Mouse (Mus musculus): ENCODE results near the gene Milr1.

Milr1 gene

GRCm38 (mm10) chr11:106812410-106813136 is 61.5 kb downstream of the Milr1 start:
- DNase-seq (ENCODE audit: low read depth): no peak

- no peak for DNase-seq (ENCODE audit: low read depth)
These were observed 63.7 kb downstream of the Milr1 start for GRCm38 (mm10) chr11:106814601-106815320.

GRCm38 (mm10) chr11:106815331-106815730 is 64.3 kb downstream of the Milr1 start:
- no peak for DNase-seq (ENCODE audit: low read depth)

GRCm38 (mm10) chr11:106815761-106816160 is 64.7 kb downstream of the Milr1 start:
- DNase-seq (ENCODE audit: low read depth): no peak

- DNase-seq (ENCODE audit: low read depth): no peak
These were observed 65.3 kb downstream of the Milr1 start for GRCm38 (mm10) chr11:106816316-106816715.

DNA sequence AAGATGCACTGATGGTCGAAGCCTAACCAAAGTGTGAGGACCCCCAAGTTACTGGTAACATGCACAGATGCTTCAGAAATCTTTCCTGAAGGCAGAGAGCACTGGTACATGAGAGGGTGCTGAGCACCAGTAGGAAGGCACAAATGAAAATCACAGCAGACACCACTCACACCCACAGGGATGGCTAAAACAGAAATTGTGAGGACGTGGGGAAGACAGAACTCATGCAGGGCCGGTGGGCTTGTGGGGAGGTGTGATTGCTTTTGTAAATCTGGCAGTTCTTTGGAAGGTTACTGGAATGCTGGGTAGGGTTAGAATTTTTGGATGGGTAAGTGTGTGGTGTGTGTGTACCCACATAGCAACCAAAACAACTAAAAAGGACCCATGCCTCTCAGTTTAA is 66.1 kb downstream of the Milr1 start:
- DNase-seq (ENCODE audit: low read depth): no peak

DNA sequence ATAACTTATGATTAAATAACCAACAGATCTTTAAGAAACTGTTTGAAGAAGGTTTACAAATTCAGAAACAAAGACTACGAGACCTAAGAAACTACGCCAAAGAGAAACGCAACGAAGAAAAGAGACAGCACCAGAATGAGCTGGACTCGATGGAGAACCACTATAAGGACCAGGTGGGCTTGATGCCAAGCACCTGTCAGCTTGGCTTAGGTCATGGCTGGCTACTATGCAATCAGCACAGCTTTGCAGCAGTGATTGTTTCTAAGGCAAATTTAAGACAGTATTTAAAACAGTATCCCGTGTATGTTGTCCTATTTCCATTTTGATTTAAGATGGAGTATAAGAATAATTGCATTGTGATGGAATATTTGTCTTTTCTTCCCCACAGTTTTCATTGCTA is 66.8 kb downstream of the Milr1 start:
- no peak for DNase-seq (ENCODE audit: low read depth)

DNA sequence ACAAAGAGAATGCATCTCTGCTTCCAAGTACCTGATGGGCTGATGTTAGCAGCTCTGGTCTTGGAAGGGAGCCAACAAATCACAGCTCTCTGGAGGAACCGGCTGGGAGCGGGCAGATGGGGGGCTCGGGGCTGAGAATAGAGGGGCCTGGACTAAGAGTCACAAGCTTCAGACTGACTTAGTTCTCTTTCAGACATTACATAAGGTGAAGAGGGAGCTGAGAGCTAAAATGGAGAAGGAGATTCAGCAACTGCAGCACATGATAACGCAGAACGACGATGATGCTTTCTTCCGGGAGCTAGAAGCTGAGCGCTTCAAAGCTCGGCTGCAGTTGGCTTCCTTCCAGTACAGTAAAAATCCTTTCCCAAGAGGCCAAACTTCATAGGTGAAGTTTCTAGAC is 67.3 kb downstream of the Milr1 start:
- no peak for DNase-seq (ENCODE audit: low read depth)
